Mouse (Mus musculus) liver, postnatal 0 days (tissue): ENCODE measurements at regions not wholly inside any gene's neighbourhood (a gene's known extent, or its start where the extent isn't known, plus 50 kb on each side); places are given as distances from the start of the nearest gene placed in this dataset.

ENCODE experiments used
- ATAC-seq: fragments of 200-750 bp; cut with Nextera tagmentation; 2 replicates; pipeline ENCODE4 v1.8.0; 2017; ENCODE audit warnings: mild to moderate bottlenecking, moderate library complexity
- DNase-seq: peaks from one replicate; pipeline ENCODE4 v3.0.0-alpha.2; 2016
- H3K27ac ChIP-seq: fragments of 300-500 bp; sonication (generic); 2 replicates; pipeline ENCODE4 v1.5.1; 2014; ENCODE audit warnings: antibody characterized with exemption, moderate library complexity, mild to moderate bottlenecking, low read depth
- H3K27me3 ChIP-seq: fragments of 300-500 bp; sonication (generic); 2 replicates; pipeline ENCODE4 v1.6.1; 2014; ENCODE audit warnings: low read length, control low read depth, mixed read lengths; ENCODE audit not compliant: insufficient read depth
- H3K36me3 ChIP-seq: fragments of 300-500 bp; sonication (generic); replicated peaks from 2 replicates; pipeline ENCODE4 v1.6.1; 2014; ENCODE audit warnings: mild to moderate bottlenecking, control low read depth, low read length, moderate library complexity, mixed read lengths; ENCODE audit not compliant: insufficient read depth
- H3K4me1 ChIP-seq: fragments of 300-500 bp; sonication (generic); 2 replicates; pipeline ENCODE4 v1.6.1; 2014; ENCODE audit warnings: antibody characterized with exemption, mild to moderate bottlenecking, control low read depth; ENCODE audit not compliant: insufficient read depth
- H3K4me2 ChIP-seq: fragments of 300-500 bp; sonication (generic); 2 replicates; pipeline ENCODE4 v1.6.1; 2014; ENCODE audit warnings: low read depth, mild to moderate bottlenecking, low read length, moderate library complexity, mixed read lengths
- H3K4me3 ChIP-seq: fragments of 300-500 bp; sonication (generic); 2 replicates; pipeline ENCODE4 v1.5.1; 2014; ENCODE audit warnings: low read depth, low read length
- H3K9ac ChIP-seq: fragments of 300-500 bp; sonication (generic); replicated peaks from 2 replicates; pipeline ENCODE4 v1.6.1; 2014; ENCODE audit warnings: mild to moderate bottlenecking, moderate library complexity
- H3K9me3 ChIP-seq: fragments of 300-500 bp; sonication (generic); 2 replicates; pipeline ENCODE4 v1.6.1; 2016; ENCODE audit warnings: mild to moderate bottlenecking, control low read depth, low read length, mixed read lengths
- CTCF ChIP-seq: sonication (generic); IDR thresholded peaks from 2 replicates; pipeline ENCODE4 v1.5.1; 2016; ENCODE audit warnings: antibody characterized with exemption, low read depth
- EP300 ChIP-seq: IDR thresholded peaks from 2 replicates; pipeline ENCODE4 v1.6.1; 2016; ENCODE audit warnings: antibody characterized with exemption, low read depth, mild to moderate bottlenecking
- WGBS: fragments of 180-500 bp; shearing (Covaris S2); extraction: QIAGEN DNeasy Blood & Tissue Kit; methylation state at CpG from one replicate; pipeline ENCODE4 v1.1.7; 2014; ENCODE audit not compliant: insufficient replicate concordance; 5-methylcytosine and 5-hydroxymethylcytosine counted together

- Histone ChIP-seq H3K4me2 (no peak overlapping the region), H3K27ac (no peak overlapping the region), H3K9ac (no peak overlapping the region), H3K27me3 (no peaks in the 10 kb centered on the region), H3K4me3 (no peak overlapping the region), H3K9me3 (peaks cover 16% of the 10 kb centered on the region), H3K36me3 (no peaks in the 10 kb centered on the region), H3K4me1 (no peaks in the 10 kb centered on the region)
- ATAC-seq (peak; percentile 22), DNase-seq (no peak)
- no peak for TF ChIP-seq EP300
- TF ChIP-seq CTCF, result no peak
- 42% methylated on average over 2 of the region's 2 CpGs for WGBS
These were observed 116.9 kb upstream of the Vmn1r2 start for GRCm38 (mm10) chr4:3049972-3050846.

GRCm38 (mm10) chr4:3050847-3051135 is 116.3 kb upstream of the Vmn1r2 start:
- Histone ChIP-seq H3K36me3 (no peaks in the 10 kb centered on the region), H3K27me3 (no peaks in the 10 kb centered on the region), H3K4me3 (no peak overlapping the region), H3K4me1 (no peaks in the 10 kb centered on the region), H3K27ac (no peak overlapping the region), H3K4me2 (no peak overlapping the region), H3K9me3 (peaks cover 21% of the 10 kb centered on the region), H3K9ac (no peak overlapping the region)
- TF ChIP-seq CTCF, result no peak
- TF ChIP-seq EP300, result no peak
- no peak for ATAC-seq
- WGBS, result 71% methylated on average over 3 of the region's 3 CpGs
- DNase-seq, result no peak

- TF ChIP-seq CTCF (no peak), EP300 (no peak)
- H3K36me3 ChIP-seq, result no peaks in the 10 kb centered on the region
- H3K27me3 ChIP-seq, result no peaks in the 10 kb centered on the region
- peaks cover 21% of the 10 kb centered on the region for H3K9me3 ChIP-seq
- no peak overlapping the region for H3K4me3 ChIP-seq
- no peaks in the 10 kb centered on the region for H3K4me1 ChIP-seq
- no peak for ATAC-seq
- H3K4me2 ChIP-seq, result no peak overlapping the region
- WGBS, result 60% methylated on average over 5 of the region's 5 CpGs
- no peak for DNase-seq
- H3K9ac ChIP-seq, result no peak overlapping the region
- H3K27ac ChIP-seq, result no peak overlapping the region
These were observed 115.9 kb upstream of the Vmn1r2 start for GRCm38 (mm10) chr4:3051212-3051611.

GRCm38 (mm10) chr4:3052314-3053059 is 114.6 kb upstream of the Vmn1r2 start:
- no peaks in the 10 kb centered on the region for H3K36me3 ChIP-seq
- H3K9me3 ChIP-seq, result peaks cover 21% of the 10 kb centered on the region
- WGBS, result 73% methylated on average over 4 of the region's 4 CpGs
- TF ChIP-seq EP300 (no peak), CTCF (peak; percentile 61)
- H3K4me1 ChIP-seq, result no peaks in the 10 kb centered on the region
- ATAC-seq (peak; percentile 34), DNase-seq (no peak)
- no peak overlapping the region for H3K4me3 ChIP-seq
- H3K4me2 ChIP-seq, result no peak overlapping the region
- no peak overlapping the region for H3K27ac ChIP-seq
- H3K9ac ChIP-seq, result no peak overlapping the region
- no peaks in the 10 kb centered on the region for H3K27me3 ChIP-seq

- Histone ChIP-seq H3K9me3 (peaks cover 21% of the 10 kb centered on the region), H3K4me1 (no peaks in the 10 kb centered on the region), H3K4me3 (no peak overlapping the region), H3K36me3 (no peaks in the 10 kb centered on the region), H3K9ac (no peak overlapping the region), H3K27ac (no peak overlapping the region), H3K4me2 (no peak overlapping the region), H3K27me3 (no peaks in the 10 kb centered on the region)
- ATAC-seq (no peak), DNase-seq (no peak)
- WGBS, result 60% methylated on average over 4 of the region's 4 CpGs
- TF ChIP-seq CTCF (no peak), EP300 (no peak)
These were observed 114.1 kb upstream of the Vmn1r2 start for GRCm38 (mm10) chr4:3053060-3053406.

- Histone ChIP-seq H3K4me2 (no peak overlapping the region), H3K9me3 (peaks cover 21% of the 10 kb centered on the region), H3K27me3 (no peaks in the 10 kb centered on the region), H3K4me1 (no peaks in the 10 kb centered on the region), H3K36me3 (no peaks in the 10 kb centered on the region), H3K4me3 (no peak overlapping the region), H3K27ac (no peak overlapping the region), H3K9ac (no peak overlapping the region)
- no peak for DNase-seq
- WGBS, result 80% methylated on average over 2 of the region's 2 CpGs
- ATAC-seq, result no peak
- TF ChIP-seq CTCF (no peak), EP300 (no peak)
These were observed 113.5 kb upstream of the Vmn1r2 start for GRCm38 (mm10) chr4:3053496-3054216.
